Mouse (Mus musculus): ENCODE data around the gene Crlf2. TPM values are rescaled to one million over a fixed set of nuclear protein-coding genes. Genes with fewer than 3 reads are reported as not detected.

Gene Crlf2
- 215 and 242 TPM in 2 replicates for polyA plus RNA-seq (2012)

GRCm38 (mm10) chr5:109558404-109559160 lies at the start of gene Crlf2:
Gene Crlf2, minus strand, starts transcription at chr5:109558993.

Other genes starting within 250 kb of the Crlf2 start
- gene Vmn2r16, start 228.8 kb downstream of the Crlf2 start, polyA plus RNA-seq (2012) = not detected in 2 replicates
- 0.02 TPM in 1 of 2 replicates, not detected in the other for gene Vmn2r17, start 139.3 kb downstream of the Crlf2 start, polyA plus RNA-seq (2012)
- gene 5430403G16Rik, start 132.0 kb upstream of the Crlf2 start, polyA plus RNA-seq (2012) = 0.03 TPM in 1 of 2 replicates, not detected in the other
- 0.04 and 0.16 TPM in 2 replicates for gene 4930522L14Rik, start 192.9 kb upstream of the Crlf2 start, polyA plus RNA-seq (2012)